Mouse (Mus musculus) myocyte (in vitro differentiated cells): ENCODE results near the gene Wdhd1.

Experiments used
- E2F4 ChIP-seq: IDR thresholded peaks from one replicate; pipeline ENCODE4 v1.6.1; 2011; ENCODE audit warnings: mild to moderate bottlenecking, control low read depth, moderate library complexity; ENCODE audit not compliant: insufficient read depth
- MAX ChIP-seq: IDR thresholded peaks from one replicate; pipeline ENCODE4 v1.6.1; 2011; ENCODE audit warnings: low read depth, mild to moderate bottlenecking, control low read depth
- MYOD1 ChIP-seq, 3 experiments: IDR thresholded peaks; one replicate each; pipeline ENCODE4 v1.6.1; 2011; ENCODE audit warnings: control low read depth in 2 of 3, low read depth in 2 of 3, mild to moderate bottlenecking in 2 of 3, moderate library complexity in 1 of 3; ENCODE audit not compliant: insufficient read length in 2 of 3, control insufficient read depth in 1 of 3
- MYOG ChIP-seq, 3 experiments: IDR thresholded peaks; one replicate each; pipeline ENCODE4 v1.6.1; 2011; ENCODE audit warnings: control low read depth in 2 of 3, low read depth in 2 of 3, mild to moderate bottlenecking in 2 of 3; ENCODE audit not compliant: insufficient read length in 2 of 3, control insufficient read depth in 1 of 3, insufficient read depth in 1 of 3
- POLR2A ChIP-seq: IDR thresholded peaks from one replicate; pipeline ENCODE4 v1.6.1; 2011; ENCODE audit warnings: low read depth, mild to moderate bottlenecking, control low read depth, moderate library complexity; ENCODE audit not compliant: insufficient read length
- POLR2AphosphoS2 ChIP-seq: IDR thresholded peaks from one replicate; pipeline ENCODE4 v1.6.1; 2011; ENCODE audit warnings: low read depth, control low read depth; ENCODE audit not compliant: insufficient read length
- REST ChIP-seq: IDR thresholded peaks from one replicate; pipeline ENCODE4 v1.6.1; 2011; ENCODE audit warnings: mild to moderate bottlenecking, control low read depth, moderate library complexity; ENCODE audit not compliant: insufficient read depth, insufficient read length
- USF1 ChIP-seq: IDR thresholded peaks from one replicate; pipeline ENCODE4 v1.6.1; 2011; ENCODE audit warnings: low read depth, mild to moderate bottlenecking, control low read depth, moderate library complexity

DNA sequence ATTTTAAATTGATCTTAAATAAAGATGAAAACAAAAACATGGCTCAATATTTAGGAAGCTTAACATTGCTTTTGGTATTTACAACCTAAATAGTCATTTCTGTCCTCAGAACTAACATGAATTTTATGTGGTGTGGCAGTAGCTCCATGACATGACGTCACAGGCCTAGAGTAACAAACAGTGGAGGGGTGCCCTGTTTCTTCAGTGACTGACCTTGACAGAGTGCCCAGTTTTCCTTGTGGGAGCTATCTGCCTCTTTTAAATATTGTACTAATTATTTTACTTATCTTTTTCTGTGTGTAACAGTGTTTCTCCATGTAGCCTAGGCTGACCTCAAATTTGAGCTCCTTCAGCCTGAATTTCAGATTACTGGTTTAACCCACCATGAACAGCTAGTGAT, 15.1 kb upstream of the Wdhd1 start:
- no peak for TF ChIP-seq MYOD1 (IDR thresholded peaks at IDR 0.05; ENCODE audit: control insufficient read depth in 1 of 3, insufficient read length in 2 of 3, low read depth in 2 of 3)
- TF ChIP-seq POLR2A = no peak
- TF ChIP-seq MAX = no peak
- TF ChIP-seq MYOG (IDR thresholded peaks at IDR 0.05; ENCODE audit: control insufficient read depth in 1 of 3, insufficient read depth in 1 of 3, insufficient read length in 2 of 3, low read depth in 2 of 3) = no peak
- no peak for TF ChIP-seq REST
- TF ChIP-seq E2F4 = no peak
- TF ChIP-seq POLR2AphosphoS2 = no peak
- TF ChIP-seq USF1 = no peak
